Mouse (Mus musculus) liver, embryonic 11.5 days (tissue): ENCODE data around the gene Plcb4. TPM values are rescaled to one million over a fixed set of nuclear protein-coding genes. Genes with fewer than 3 reads are reported as not detected.

Experiments used
- ATAC-seq: fragments of 200-750 bp; cut with Nextera tagmentation; replicated peaks from 2 replicates; pipeline ENCODE4 v1.8.0; 2017; ENCODE audit warnings: moderate number of reproducible peaks, mild to moderate bottlenecking, moderate TSS enrichment, moderate library complexity; ENCODE audit not compliant: low FRiP score
- DNase-seq: peaks from one replicate; pipeline ENCODE4 v3.0.0-alpha.2; 2017; ENCODE audit warnings: low spot score
- H3K27ac ChIP-seq: fragments of 300-500 bp; sonication (generic); 2 replicates; pipeline ENCODE4 v1.5.1; 2014; ENCODE audit warnings: mild to moderate bottlenecking, low read depth, low read length, control low read depth
- H3K27me3 ChIP-seq: fragments of 300-500 bp; sonication (generic); replicated peaks from 2 replicates; pipeline ENCODE4 v1.6.1; 2014; ENCODE audit warnings: low read length, mixed read lengths; ENCODE audit not compliant: control insufficient read depth, insufficient read depth
- H3K36me3 ChIP-seq: fragments of 300-500 bp; sonication (generic); 2 replicates; pipeline ENCODE4 v1.6.1; 2014; ENCODE audit warnings: mild to moderate bottlenecking, low read length, moderate library complexity, mixed read lengths; ENCODE audit not compliant: control insufficient read depth, insufficient read depth
- H3K4me1 ChIP-seq: fragments of 300-500 bp; sonication (generic); replicated peaks from 2 replicates; pipeline ENCODE4 v1.6.1; 2014; ENCODE audit warnings: low read length, mixed read lengths; ENCODE audit not compliant: control insufficient read depth, insufficient read depth
- H3K4me2 ChIP-seq: fragments of 300-500 bp; sonication (generic); 2 replicates; pipeline ENCODE4 v1.6.1; 2014; ENCODE audit warnings: mild to moderate bottlenecking, control low read depth, moderate library complexity
- H3K4me3 ChIP-seq: fragments of 300-500 bp; sonication (generic); 2 replicates; pipeline ENCODE4 v1.5.1; 2014; ENCODE audit warnings: low read depth, low read length, control low read depth
- H3K9ac ChIP-seq: fragments of 300-500 bp; sonication (generic); 2 replicates; pipeline ENCODE4 v1.6.1; 2014; ENCODE audit warnings: low read depth, low read length, control low read depth
- H3K9me3 ChIP-seq: fragments of 300-500 bp; sonication (generic); 2 replicates; pipeline ENCODE4 v1.6.1; 2016; ENCODE audit warnings: low read length, inconsistent platforms, mixed read lengths; ENCODE audit not compliant: control insufficient read depth
- WGBS: fragments of 180-500 bp; shearing (Covaris S2); extraction: QIAGEN DNeasy Blood & Tissue Kit; methylation state at CpG from one replicate; pipeline ENCODE4 v1.1.7; 2014; 5-methylcytosine and 5-hydroxymethylcytosine counted together
- polyA plus RNA-seq: library from polyadenylated mRNA; unstranded; fragments of >200 nt; fragmentation: Nextera tagmentation; extraction: Ambion mirVana; gene quantifications from 2 replicates; pipeline ENCODE4 v1.2.1, GENCODE M21; 2014

Plcb4 gene
- polyA plus RNA-seq, 1 experiment from 2014 or later = 10.3 TPM

GRCm38 (mm10) chr2:135680406-135681134, 21.8 kb downstream of the Plcb4 start:
- DNase-seq (no peak), ATAC-seq (no peak)
- Histone ChIP-seq H3K36me3 (no peaks in the 10 kb centered on the region), H3K4me3 (no peak overlapping the region), H3K9ac (no peak overlapping the region), H3K9me3 (no peaks in the 10 kb centered on the region), H3K4me1 (peaks cover 3% of the 10 kb centered on the region; the same call in 1 of the 2 replicates), H3K4me2 (no peak overlapping the region), H3K27me3 (no peaks in the 10 kb centered on the region), H3K27ac (no peak overlapping the region)
- WGBS = 87% methylated on average over 5 of the region's 5 CpGs

DNA sequence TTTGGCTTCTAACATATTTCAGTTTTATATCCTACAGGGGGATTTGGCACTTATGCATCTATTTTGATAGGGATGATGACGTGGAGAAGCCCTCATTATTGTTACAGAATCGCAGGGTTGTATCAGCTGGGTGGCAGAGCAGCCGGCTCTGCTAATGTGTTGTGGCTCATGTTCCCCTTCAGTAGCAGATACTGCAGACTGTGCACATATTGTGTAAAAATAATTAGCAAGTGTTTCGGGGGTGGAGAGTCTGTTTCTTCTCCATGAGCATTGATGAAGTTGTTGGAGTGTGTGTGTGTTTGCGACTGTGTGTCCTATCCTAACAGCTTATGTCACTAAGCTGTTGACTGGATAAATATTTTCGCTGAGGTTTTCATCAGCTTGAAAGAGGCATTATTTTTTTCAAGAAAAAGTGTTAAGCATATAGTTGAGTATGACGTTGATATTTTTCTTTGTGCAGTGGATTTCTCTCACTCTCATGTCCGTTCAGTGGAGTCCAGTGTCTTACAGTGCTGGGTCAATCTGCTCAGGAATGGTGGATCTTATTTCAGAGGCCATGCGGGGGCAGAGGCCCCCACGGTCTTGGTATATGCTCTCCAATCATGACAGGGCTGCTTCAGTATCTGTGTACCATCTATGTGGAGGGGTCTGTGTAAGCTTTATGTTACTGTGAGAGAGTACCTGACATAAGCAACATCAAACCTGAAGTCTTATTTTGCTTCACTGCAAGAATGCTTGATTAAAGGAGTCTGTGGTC, 25.1 kb downstream of the Plcb4 start:
- Histone ChIP-seq H3K4me2 (no peak overlapping the region), H3K9ac (no peak overlapping the region), H3K4me1 (peaks cover 3% of the 10 kb centered on the region; the same call in 1 of the 2 replicates), H3K36me3 (no peaks in the 10 kb centered on the region), H3K27me3 (no peaks in the 10 kb centered on the region), H3K27ac (no peak overlapping the region), H3K9me3 (no peaks in the 10 kb centered on the region), H3K4me3 (no peak overlapping the region)
- DNase-seq (no peak), ATAC-seq (no peak)
- WGBS = 81% methylated on average over 10 of the region's 10 CpGs

GRCm38 (mm10) chr2:135686692-135687091, 27.9 kb downstream of the Plcb4 start:
- H3K4me2 ChIP-seq = no peak overlapping the region

DNA sequence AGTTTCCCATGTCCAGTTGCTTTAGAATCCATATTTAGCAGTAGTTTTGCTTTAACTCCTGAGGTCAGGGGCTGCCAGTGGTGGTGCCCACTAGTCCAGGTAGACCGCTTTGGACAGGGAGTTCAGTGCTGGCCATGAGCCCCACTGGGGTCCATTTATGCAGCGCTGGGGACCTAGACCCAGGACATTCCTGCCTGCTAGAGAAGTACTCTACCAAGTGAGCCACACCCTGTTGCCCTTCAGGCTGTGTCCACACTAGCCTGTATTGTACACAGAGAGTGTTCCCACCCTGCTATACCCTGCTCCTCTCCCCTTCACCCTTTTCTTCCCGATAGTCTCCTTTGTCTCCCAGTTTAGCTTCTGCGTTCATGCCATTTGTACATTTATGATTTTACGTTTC, 28.8 kb downstream of the Plcb4 start:
- WGBS = 89% methylated on average over 5 of the region's 5 CpGs
- no peak for ATAC-seq
- Histone ChIP-seq H3K9me3 (no peaks in the 10 kb centered on the region), H3K4me3 (no peak overlapping the region), H3K9ac (no peak overlapping the region), H3K4me2 (no peak overlapping the region), H3K27ac (no peak overlapping the region), H3K27me3 (no peaks in the 10 kb centered on the region), H3K36me3 (no peaks in the 10 kb centered on the region), H3K4me1 (peaks cover 2% of the 10 kb centered on the region; the same call in 1 of the 2 replicates)
- no peak for DNase-seq

More at GRCm38 (mm10) chr2:135686692-135687091, 27.9 kb downstream of the Plcb4 start:
- no peak for DNase-seq
- no peak for ATAC-seq
- Histone ChIP-seq H3K27me3 (no peaks in the 10 kb centered on the region), H3K4me3 (no peak overlapping the region), H3K9ac (no peak overlapping the region), H3K4me1 (no peaks in the 10 kb centered on the region), H3K36me3 (no peaks in the 10 kb centered on the region), H3K27ac (no peak overlapping the region), H3K9me3 (no peaks in the 10 kb centered on the region)
- 83% methylated on average over 4 of the region's 4 CpGs for WGBS

DNA sequence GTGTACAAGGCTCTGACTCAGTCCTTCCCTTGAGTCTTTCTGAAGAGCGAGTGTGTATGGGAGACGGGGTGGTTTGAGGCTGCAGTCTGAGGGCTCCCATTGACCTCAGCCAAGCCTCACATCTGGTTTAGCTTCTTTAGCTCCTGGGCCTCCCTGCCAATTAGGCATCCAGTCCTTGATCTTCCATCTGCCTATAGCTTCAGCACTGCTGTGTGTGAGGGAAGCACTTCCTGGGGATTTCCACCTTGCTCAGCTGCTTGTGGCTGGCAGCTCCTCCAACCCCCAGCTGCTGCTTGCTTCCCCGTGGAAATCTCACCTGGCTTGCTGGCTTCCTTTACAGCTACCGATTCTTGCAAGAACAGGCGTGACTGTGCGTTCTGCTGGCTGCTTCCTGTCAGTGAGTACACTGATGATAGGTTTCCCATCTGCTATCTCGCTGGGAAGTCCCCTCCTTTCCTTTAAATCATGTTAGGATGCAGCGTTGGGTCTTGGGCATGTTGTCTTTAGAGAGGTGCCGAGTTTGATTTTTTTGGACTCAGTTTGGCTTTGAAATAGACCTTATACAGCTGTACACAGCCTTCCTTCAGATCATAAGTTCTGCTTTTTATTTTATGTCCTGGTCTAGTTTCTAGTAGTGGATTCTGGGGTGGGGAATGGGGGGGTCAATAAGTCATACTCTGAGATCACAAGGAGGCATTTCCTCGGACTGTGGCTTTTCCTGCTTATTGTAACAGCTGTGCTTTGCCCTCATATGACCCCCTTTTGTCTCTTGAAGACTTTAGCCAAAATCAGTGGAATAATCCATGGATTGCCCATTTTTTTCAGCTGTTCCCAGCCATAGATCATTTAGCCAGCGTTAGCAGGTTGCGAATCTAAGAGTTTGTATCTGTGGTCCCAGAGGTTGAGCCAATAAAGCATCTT, 34.0 kb downstream of the Plcb4 start:
- no peak overlapping the region for H3K27ac ChIP-seq
- WGBS = 50% methylated on average over 12 of the region's 12 CpGs

DNA sequence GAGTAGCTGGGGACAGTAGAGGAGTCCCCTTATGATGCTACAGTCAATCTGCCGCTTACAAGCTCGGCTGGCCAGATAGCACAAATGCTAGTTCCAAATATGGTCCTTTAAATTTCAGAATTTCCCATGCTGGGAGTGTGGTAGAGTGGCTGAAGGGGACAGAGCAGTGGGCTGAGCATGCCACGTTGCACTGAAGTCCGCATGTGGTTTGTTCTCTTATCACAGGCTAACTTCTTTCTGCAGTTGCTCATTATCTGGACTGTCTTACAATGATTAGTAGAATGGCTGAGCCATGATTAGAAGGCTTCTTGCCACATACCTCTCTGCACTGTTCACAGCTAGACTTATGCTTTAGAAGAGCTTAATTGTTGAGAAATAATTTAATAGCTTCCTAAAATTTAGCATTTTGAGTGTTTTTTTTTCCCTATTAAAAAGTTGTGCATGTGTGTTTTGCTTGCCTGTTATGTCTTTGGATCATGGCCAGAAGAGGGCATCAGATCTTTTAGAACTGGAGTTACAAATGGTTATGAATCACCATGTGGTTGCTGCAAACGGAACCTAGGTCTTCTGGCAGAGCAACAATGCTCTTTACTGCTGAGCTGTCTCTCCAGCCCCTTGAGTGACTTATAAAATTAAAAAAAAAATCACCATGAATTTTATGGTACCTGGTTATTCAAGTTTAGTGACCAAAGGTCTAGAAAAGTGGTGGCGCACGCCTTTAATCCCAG, 42.0 kb downstream of the Plcb4 start:
- peak; percentile 44 for DNase-seq

More for the DNA sequence above, 34.0 kb downstream of the Plcb4 start:
- Histone ChIP-seq H3K9me3 (no peaks in the 10 kb centered on the region), H3K4me3 (no peak overlapping the region), H3K4me1 (peaks cover 5% of the 10 kb centered on the region; the same call in 1 of the 2 replicates), H3K9ac (no peak overlapping the region), H3K4me2 (no peak overlapping the region), H3K27me3 (no peaks in the 10 kb centered on the region), H3K36me3 (no peaks in the 10 kb centered on the region)
- DNase-seq (no peak), ATAC-seq (no peak)

DNA sequence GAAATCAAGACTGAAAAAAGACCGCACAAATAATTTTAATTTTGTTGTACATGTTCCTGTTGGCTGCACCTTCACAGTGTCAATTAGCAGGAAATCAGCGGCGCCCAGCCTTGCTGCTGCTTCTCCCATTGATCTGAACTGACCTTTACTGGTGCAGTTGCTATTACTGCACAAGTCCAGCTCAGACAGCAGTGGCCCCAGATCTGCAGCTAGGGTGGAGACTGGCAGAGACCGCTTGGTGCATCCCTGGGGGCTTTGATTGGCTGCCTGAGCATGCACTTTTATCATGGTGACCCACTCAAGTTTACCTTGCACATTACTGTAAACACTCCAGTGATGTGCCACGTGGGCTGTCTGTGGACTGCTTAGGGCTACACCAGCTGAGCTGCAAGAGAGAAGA, 45.9 kb downstream of the Plcb4 start:
- H3K36me3 ChIP-seq = no peaks in the 10 kb centered on the region
- WGBS = 87% methylated on average over 5 of the region's 5 CpGs
- no peak overlapping the region for H3K9ac ChIP-seq
- no peak for DNase-seq
- no peaks in the 10 kb centered on the region for H3K9me3 ChIP-seq
- H3K4me2 ChIP-seq = no peak overlapping the region
- no peak for ATAC-seq
- no peaks in the 10 kb centered on the region for H3K27me3 ChIP-seq
- no peak overlapping the region for H3K27ac ChIP-seq
- no peak overlapping the region for H3K4me3 ChIP-seq
- H3K4me1 ChIP-seq = peaks cover 9% of the 10 kb centered on the region; the same call in 1 of the 2 replicates

More for the DNA sequence above, 42.0 kb downstream of the Plcb4 start:
- no peaks in the 10 kb centered on the region for H3K36me3 ChIP-seq
- no peaks in the 10 kb centered on the region for H3K27me3 ChIP-seq
- H3K9ac ChIP-seq = no peak overlapping the region
- no peak overlapping the region for H3K4me2 ChIP-seq
- 55% methylated on average over 7 of the region's 7 CpGs for WGBS
- no peaks in the 10 kb centered on the region for H3K9me3 ChIP-seq
- peak overlapping the region; percentile 60; the same call in 1 of the 2 replicates for H3K27ac ChIP-seq
- 0 out of 2 replicates have a peak, but pooled peaks cover 2% of the 10 kb centered on the region for H3K4me1 ChIP-seq
- no peak overlapping the region for H3K4me3 ChIP-seq
- peak; percentile 97 for ATAC-seq

GRCm38 (mm10) chr2:135707305-135707704, 48.5 kb downstream of the Plcb4 start:
- no peak for DNase-seq
- Histone ChIP-seq H3K36me3 (no peaks in the 10 kb centered on the region), H3K4me1 (peaks cover 23% of the 10 kb centered on the region), H3K9me3 (no peaks in the 10 kb centered on the region), H3K27me3 (no peaks in the 10 kb centered on the region), H3K4me3 (no peak overlapping the region), H3K27ac (no peak overlapping the region), H3K9ac (no peak overlapping the region), H3K4me2 (no peak overlapping the region)
- WGBS = 59% methylated on average over 2 of the region's 2 CpGs
- ATAC-seq = no peak
